Mouse (Mus musculus) cerebellum, postnatal 4 days (tissue): ENCODE results near the gene Thsd4.
A peak's percentile ranks its signal among the peaks of the same experiment; 100 is the strongest.
"Not testable (repeated sequence)": the region's sequence is repeated elsewhere in the genome, so short reads cannot be mapped to it uniquely, and the experiment has no call there.

ENCODE experiments used
- DNase-seq, 2 experiments: peaks; one replicate each; pipeline ENCODE4 v3.0.0; 2022; ENCODE audit warnings: low spot score in 2 of 2, mixed read lengths in 1 of 2

Gene Thsd4

GRCm38 (mm10) chr9:59985900-59986572 lies 535.8 kb downstream of the Thsd4 start:
- DNase-seq = no peak

DNA sequence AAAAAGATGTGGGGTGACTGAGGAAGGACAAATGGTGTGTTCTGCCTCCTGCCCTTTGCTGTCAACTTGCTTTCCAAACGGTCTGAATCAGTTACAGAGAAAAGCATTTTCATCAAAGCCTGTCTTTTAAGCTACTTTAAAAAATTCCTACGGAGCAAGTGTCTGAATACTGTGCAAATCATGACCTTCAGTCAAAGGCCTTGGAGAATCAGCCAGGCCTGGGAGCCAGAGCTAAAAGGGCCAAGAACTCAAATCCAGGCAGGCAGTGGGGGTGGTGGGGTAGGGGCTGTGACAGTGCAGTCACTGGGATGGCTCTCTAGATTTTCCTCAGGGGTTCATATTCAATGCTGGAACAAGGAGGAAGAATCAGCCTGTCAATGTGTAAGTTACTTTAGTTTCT lies 540.7 kb downstream of the Thsd4 start:
- no peak for DNase-seq

GRCm38 (mm10) chr9:59971263-59971662 lies 550.6 kb downstream of the Thsd4 start:
- DNase-seq = no peak

- DNase-seq = peak in 1 of 2 experiments; percentile 63
These were observed 552.5 kb downstream of the Thsd4 start for GRCm38 (mm10) chr9:59969383-59969782.

DNA sequence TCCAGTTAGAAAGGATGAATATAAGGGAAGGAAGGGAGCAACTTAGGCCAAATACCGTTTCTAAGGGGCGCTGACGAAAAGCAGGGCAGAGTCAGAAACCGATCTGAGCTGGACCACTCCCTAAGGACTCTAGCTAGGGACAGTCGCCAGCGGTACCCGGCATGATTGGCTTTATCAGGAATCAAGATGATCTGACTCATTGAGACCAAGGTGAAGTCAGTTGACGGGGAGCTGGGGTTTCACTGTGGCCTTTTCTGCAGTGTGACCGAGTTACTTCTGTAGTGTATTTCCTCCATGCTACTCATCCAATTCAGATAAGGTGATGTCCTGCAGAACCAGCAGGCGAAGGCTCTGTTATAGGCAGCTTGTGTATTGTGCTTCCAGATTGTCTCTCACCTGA lies 556.8 kb downstream of the Thsd4 start:
- no peak for DNase-seq

DNA sequence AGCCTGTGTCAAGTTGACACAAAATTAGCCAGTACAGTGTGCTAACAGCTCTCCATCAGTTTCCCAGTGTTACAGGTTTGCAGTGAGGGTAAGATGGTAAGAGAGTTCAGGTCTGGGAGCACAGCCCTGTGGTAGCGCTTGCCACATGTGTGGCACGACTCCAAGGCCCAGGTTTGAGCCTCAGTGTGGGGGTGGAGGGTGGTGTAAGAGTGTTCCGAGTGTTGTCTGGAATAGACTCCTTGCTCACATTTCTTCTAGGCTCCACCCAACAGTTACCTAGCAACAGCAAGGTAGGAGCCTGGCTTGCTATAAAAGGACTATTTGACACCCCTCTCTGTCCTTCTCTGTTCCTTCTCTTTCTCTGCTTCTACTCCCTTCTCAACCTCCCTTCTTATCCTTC lies 557.5 kb downstream of the Thsd4 start:
- no peak for DNase-seq

GRCm38 (mm10) chr9:59961201-59961955 lies 560.5 kb downstream of the Thsd4 start:
- peak in 1 of 2 experiments; percentile 20 for DNase-seq

DNA sequence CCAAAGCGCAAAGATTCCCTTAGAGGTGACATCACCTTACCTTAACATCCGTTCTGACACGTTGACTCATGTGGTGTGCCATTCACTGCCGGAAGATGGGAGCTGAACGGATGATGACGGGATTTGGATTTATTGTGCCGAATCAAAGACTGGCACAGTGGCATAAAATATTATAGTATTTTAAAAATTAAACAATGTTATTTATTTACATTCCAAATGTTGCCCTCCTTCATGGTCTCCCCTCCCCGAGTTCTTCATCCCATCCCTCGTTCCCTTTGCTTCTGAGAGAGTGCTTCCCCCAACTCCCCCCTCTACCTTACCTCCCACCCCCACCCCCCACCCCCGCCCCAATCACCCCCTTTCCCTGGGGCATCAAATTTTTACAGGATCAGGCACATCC lies 561.3 kb downstream of the Thsd4 start, which contains the start of gene Nr2e3:
Nr2e3 (minus strand) TSS at position 101 of the 400 bp plus-strand sequence.
- no peak for DNase-seq

DNA sequence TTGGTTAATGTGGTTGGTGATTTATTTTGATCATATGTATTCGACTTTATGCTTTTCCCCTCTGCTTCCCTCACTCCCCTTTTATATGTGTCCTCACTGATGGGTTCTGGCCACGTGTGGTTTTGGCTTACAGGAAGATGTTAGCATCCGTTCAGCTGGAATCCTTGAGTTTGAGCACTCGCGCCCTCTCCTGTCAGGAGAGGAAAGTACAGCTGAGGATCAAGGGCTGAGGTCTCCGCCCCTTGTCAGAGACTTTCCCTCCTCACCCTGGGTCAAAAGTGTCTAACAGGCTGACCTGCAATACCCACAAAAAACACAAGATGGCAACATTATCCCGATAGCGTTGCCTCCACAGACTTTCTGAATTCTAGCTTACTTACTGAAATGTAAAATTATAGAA lies 562.6 kb downstream of the Thsd4 start:
- DNase-seq = peak; percentile 62 to 89

- DNase-seq = not testable (repeated sequence)
These were observed 563.7 kb downstream of the Thsd4 start for GRCm38 (mm10) chr9:59958115-59958514.

GRCm38 (mm10) chr9:59956496-59956895 lies 565.4 kb downstream of the Thsd4 start:
- DNase-seq = no peak

DNA sequence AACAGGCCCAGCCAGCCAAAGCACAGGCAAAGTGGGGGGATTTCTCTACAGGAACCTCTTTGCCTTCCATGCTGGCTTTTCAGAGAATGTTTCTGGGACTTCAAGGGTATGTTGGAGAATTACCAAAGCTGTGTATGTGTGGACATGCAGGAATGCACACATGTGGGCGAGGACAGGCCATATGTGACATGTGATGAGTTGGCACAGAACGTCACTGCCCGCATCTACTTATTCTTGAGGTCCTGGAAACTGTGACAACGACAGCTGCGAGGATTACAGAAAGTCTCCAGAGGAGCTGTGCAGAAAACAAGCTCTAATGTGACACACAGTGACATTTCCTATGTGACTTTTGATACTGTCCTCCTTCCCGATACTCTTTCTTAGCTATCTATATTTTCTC lies 566.2 kb downstream of the Thsd4 start:
- DNase-seq = no peak

DNA sequence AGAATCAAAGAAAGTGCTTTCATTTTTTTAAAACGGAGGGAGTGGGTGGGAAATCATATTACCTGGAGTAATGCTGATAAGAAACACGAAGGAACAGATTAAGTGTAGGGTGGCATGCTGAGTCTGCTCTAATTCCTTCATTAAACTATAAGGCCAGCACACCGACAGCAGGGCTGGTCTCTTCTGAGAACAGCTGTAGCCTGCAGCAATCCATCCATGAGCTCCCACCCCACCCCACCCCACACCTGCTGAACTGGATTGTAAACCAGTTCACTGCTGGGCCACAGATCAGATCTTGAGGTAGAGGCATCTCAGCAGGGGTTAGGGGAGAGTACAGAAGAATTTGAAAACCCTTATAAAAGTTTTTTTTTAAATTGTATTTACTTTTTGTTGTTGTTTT lies 566.6 kb downstream of the Thsd4 start:
- DNase-seq = no peak

DNA sequence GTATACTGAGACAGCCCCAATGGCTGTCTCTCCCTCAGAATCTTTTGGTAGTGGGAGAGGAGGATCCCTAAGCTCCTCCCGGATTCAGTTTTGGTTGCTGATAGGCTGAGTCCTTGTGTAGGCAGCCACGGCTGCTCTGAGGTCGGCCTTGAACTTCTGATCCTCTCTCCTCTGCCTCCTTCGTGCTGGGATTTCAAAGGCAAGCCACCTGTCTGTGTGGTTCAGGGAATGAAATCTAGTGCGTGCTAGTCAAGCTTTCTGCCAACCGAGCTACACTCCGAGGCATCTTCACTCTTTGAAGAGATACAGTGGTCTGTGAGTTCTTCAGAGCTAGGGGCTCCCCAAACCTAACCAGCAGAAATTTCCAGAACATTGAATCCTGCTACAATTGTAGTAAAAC lies 568.3 kb downstream of the Thsd4 start:
- peak in 1 of 2 experiments; percentile 13 for DNase-seq

DNA sequence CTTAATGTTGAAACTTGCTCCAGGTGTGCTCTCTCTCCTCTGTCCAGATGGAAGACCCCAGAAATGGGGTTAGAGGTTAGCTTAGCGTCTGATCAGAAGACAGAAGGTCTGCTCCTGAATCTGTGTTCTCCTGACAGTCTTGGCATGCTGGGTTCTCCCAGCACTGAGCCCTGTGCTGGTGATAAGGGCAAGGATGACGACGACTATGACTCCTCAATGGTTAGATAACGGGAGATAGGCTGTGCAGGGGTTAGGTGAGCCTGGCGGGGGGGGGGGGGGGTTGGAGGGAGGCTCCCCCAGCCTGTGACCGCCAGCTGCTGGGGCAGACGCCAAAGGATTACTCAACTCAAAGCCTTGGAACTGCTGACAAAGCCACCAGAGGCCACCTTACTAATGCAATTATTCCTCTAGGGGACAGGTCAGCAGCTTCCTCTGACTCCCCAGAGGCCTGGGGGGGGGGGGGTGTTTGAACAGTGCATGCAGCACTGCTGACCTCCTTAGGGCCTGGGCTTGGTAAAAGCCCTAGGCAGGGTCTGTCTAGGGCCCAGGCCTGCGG lies 569.3 kb downstream of the Thsd4 start:
- DNase-seq = no peak

GRCm38 (mm10) chr9:59951943-59952342 lies 569.9 kb downstream of the Thsd4 start:
- peak in 1 of 2 experiments; percentile 9 for DNase-seq

- no peak for DNase-seq
These were observed 570.7 kb downstream of the Thsd4 start for GRCm38 (mm10) chr9:59951001-59951750.

GRCm38 (mm10) chr9:59949981-59950380 lies 571.9 kb downstream of the Thsd4 start:
- peak in 1 of 2 experiments; percentile 6 for DNase-seq

DNA sequence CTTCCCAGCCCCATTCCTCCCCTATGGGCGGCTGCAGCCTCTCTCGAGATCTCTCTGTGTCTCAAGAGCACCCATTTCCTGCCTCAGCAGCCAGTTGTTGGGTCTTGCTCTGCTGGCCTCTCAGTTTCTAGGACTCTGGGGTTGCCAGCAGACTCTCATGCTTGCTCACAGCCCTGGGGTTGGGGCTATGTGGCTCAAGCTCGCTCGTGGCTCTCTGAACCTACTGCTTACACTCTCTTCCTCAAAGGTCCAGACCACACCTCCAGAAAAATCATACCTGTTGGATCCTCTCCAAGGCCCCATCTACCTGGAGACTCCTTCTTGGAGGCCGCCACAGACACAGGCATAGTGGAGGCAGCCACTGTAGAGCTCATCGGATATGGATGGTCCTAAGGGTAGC lies 572.3 kb downstream of the Thsd4 start:
- peak in 1 of 2 experiments; percentile 5 for DNase-seq

- peak in 1 of 2 experiments; percentile 17 for DNase-seq
These were observed 573.1 kb downstream of the Thsd4 start for GRCm38 (mm10) chr9:59948691-59949250.

DNA sequence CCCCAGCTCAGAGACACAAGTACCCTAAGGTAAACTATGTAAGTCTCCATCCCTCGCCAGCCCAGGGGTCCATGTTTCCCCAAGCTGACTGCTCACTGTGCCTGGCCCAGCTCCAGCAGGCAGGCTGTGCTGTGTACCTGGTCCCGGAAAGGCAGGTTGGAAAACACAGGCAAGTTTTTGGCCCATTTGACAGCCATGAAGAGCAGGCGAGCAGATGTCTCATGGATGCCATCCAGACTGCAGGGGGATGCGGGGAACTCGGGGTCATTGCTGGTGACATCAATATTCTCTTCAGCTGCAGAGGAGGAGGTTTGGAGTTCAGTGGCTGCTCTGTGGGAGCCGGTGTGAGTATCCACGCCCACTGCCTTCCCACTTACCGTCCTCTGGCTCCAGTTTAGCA lies 573.6 kb downstream of the Thsd4 start:
- DNase-seq = peak in 1 of 2 experiments; percentile 15

DNA sequence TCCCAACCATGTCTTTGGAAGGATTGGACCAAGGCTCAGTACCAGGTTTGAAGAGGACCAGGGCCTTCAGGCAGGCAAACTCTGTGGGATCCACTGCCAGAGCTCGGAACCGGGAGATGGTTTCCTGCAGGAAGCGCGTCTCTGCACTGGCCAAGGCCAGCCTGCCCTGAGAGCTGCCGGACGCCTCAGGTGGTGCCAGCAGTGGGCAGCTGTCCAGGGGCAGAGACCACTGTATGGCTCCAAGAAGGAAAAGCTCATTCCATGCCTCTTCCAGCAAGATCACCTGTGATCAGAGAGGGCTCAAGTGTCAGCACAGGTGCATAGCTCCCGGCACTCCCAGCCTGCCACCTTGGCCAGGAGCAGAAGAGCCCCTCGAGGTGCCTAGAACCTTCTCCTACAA lies 574.6 kb downstream of the Thsd4 start:
- DNase-seq = peak in 1 of 2 experiments; percentile 12
